Mouse (Mus musculus): ENCODE results near the gene Hoxa9. TPM values are rescaled to one million over a fixed set of nuclear protein-coding genes. Genes with fewer than 3 reads are reported as not detected.

The Hoxa9 gene
- polyA plus RNA-seq, 1 experiment, result not detected

GRCm38 (mm10) chr6:52176391-52176790 lies 54.5 kb downstream of the Hoxa9 start:
- Histone ChIP-seq H3K27ac (ENCODE audit: insufficient read depth, low read depth, low read length) (no peak overlapping the region), H3K4me3 (ENCODE audit: insufficient read depth, low read length) (no peak overlapping the region), H3K4me1 (ENCODE audit: control insufficient read depth, insufficient read depth, low read length) (no peaks in the 10 kb centered on the region)
- TF ChIP-seq CTCF (IDR thresholded peaks at IDR 0.05; ENCODE audit: low read depth, low read length) (no peak), POLR2A (IDR thresholded peaks at IDR 0.05; ENCODE audit: borderline replicate concordance, low read depth, low read length) (no peak)

GRCm38 (mm10) chr6:52175864-52176263 lies 55.0 kb downstream of the Hoxa9 start:
- Histone ChIP-seq H3K4me3 (ENCODE audit: insufficient read depth, low read length) (no peak overlapping the region), H3K4me1 (ENCODE audit: control insufficient read depth, insufficient read depth, low read length) (no peaks in the 10 kb centered on the region), H3K27ac (ENCODE audit: insufficient read depth, low read depth, low read length) (no peak overlapping the region)
- no peak for TF ChIP-seq POLR2A (IDR thresholded peaks at IDR 0.05; ENCODE audit: borderline replicate concordance, low read depth, low read length)
- no peak for TF ChIP-seq CTCF (IDR thresholded peaks at IDR 0.05; ENCODE audit: low read depth, low read length)

GRCm38 (mm10) chr6:52174968-52175751 lies 55.7 kb downstream of the Hoxa9 start:
- Histone ChIP-seq H3K4me3 (ENCODE audit: insufficient read depth, low read length) (no peak overlapping the region), H3K27ac (ENCODE audit: insufficient read depth, low read depth, low read length) (no peak overlapping the region)
- TF ChIP-seq CTCF (IDR thresholded peaks at IDR 0.05; ENCODE audit: low read depth, low read length) (no peak), POLR2A (IDR thresholded peaks at IDR 0.05; ENCODE audit: borderline replicate concordance, low read depth, low read length) (no peak)

GRCm38 (mm10) chr6:52173648-52174047 lies 57.2 kb downstream of the Hoxa9 start:
- Histone ChIP-seq H3K4me1 (ENCODE audit: control insufficient read depth, insufficient read depth, low read length) (no peaks in the 10 kb centered on the region), H3K27ac (ENCODE audit: insufficient read depth, low read depth, low read length) (no peak overlapping the region), H3K4me3 (ENCODE audit: insufficient read depth, low read length) (no peak overlapping the region)
- TF ChIP-seq POLR2A (IDR thresholded peaks at IDR 0.05; ENCODE audit: borderline replicate concordance, low read depth, low read length) (no peak), CTCF (IDR thresholded peaks at IDR 0.05; ENCODE audit: low read depth, low read length) (no peak)

More at GRCm38 (mm10) chr6:52174968-52175751, 55.7 kb downstream of the Hoxa9 start:
- H3K4me1 ChIP-seq (ENCODE audit: control insufficient read depth, insufficient read depth, low read length), result no peaks in the 10 kb centered on the region

Other genes with a start within 250 kb of the Hoxa9 start
- gene Skap2, start 218.5 kb downstream of the Hoxa9 start, polyA plus RNA-seq (2012; ENCODE audit: insufficient read depth, insufficient read length, missing spikeins), result 253 and 257 TPM in 2 replicates
- 1.1 and 2.2 TPM in 2 replicates for gene Hoxa1, start 72.8 kb downstream of the Hoxa9 start, polyA plus RNA-seq (2012; ENCODE audit: insufficient read depth, insufficient read length, missing spikeins)
- gene Hoxa2, start 66.3 kb downstream of the Hoxa9 start, polyA plus RNA-seq (2012; ENCODE audit: insufficient read depth, insufficient read length, missing spikeins), result not detected in 2 replicates
- gene 5730596B20Rik, start 53.6 kb downstream of the Hoxa9 start, polyA plus RNA-seq (2012; ENCODE audit: insufficient read depth, insufficient read length, missing spikeins), result not detected in 2 replicates
- 1.0 and 1.2 TPM in 2 replicates for gene Hoxa4, start 39.3 kb downstream of the Hoxa9 start, polyA plus RNA-seq (2012; ENCODE audit: insufficient read depth, insufficient read length, missing spikeins)
- gene Hoxa5, start 26.5 kb downstream of the Hoxa9 start, polyA plus RNA-seq (2012; ENCODE audit: insufficient read depth, insufficient read length, missing spikeins), result not detected in 2 replicates
- gene Hoxa6, start 22.4 kb downstream of the Hoxa9 start, polyA plus RNA-seq (2012; ENCODE audit: insufficient read depth, insufficient read length, missing spikeins), result not detected in 2 replicates
- gene Hoxa3, start 17.8 kb downstream of the Hoxa9 start, polyA plus RNA-seq (2012; ENCODE audit: insufficient read depth, insufficient read length, missing spikeins), result not detected in 2 replicates
- gene Gm28308, start 17.8 kb downstream of the Hoxa9 start, polyA plus RNA-seq (2012; ENCODE audit: insufficient read depth, insufficient read length, missing spikeins), result not detected in 2 replicates
- not detected in 2 replicates for gene Hoxa7, start 9.2 kb downstream of the Hoxa9 start, polyA plus RNA-seq (2012; ENCODE audit: insufficient read depth, insufficient read length, missing spikeins)
- gene Hoxa10, start 9.8 kb upstream of the Hoxa9 start, polyA plus RNA-seq (2012; ENCODE audit: insufficient read depth, insufficient read length, missing spikeins), result 0.54 TPM in 1 of 2 replicates, not detected in the other
- gene Hoxa11, start 14.7 kb upstream of the Hoxa9 start, polyA plus RNA-seq (2012; ENCODE audit: insufficient read depth, insufficient read length, missing spikeins), result 0.25 TPM in 1 of 2 replicates, not detected in the other
- not detected in 2 replicates for gene Hoxa13, start 29.8 kb upstream of the Hoxa9 start, polyA plus RNA-seq (2012; ENCODE audit: insufficient read depth, insufficient read length, missing spikeins)
- not detected in 2 replicates for gene Evx1, start 82.4 kb upstream of the Hoxa9 start, polyA plus RNA-seq (2012; ENCODE audit: insufficient read depth, insufficient read length, missing spikeins)

All from bone marrow macrophage, adult 2 months (primary cell).